Mouse (Mus musculus) megakaryocyte-erythroid progenitor cell, adult 5-6 weeks (primary cell): Measurements from ENCODE around the gene BC049762. TPM values are rescaled to one million over a fixed set of nuclear protein-coding genes. Genes with fewer than 3 reads are reported as not detected.
A peak's percentile ranks its signal among the peaks of the same experiment; 100 is the strongest.

Experiments
- ATAC-seq: replicated peaks from 2 replicates; pipeline ENCODE4 v1.8.0; 2016; ENCODE audit warnings: mild to moderate bottlenecking, inconsistent platforms; ENCODE audit not compliant: severe bottlenecking, poor library complexity, low FRiP score, low TSS enrichment
- total RNA-seq, 2 experiments: library from RNA; stranded (forward) in 1 of 2; stranded (reverse) in 1 of 2; fragments of 200-1000, 215-1000 nt in 1 of 2; fragments of >200 nt in 1 of 2; fragmentation: Nextera tagmentation in 1 of 2; gene quantifications; 2 replicates each; pipeline ENCODE4 v1.2.3; 2014 to 2017

The BC049762 gene
- not detected in 2 replicates for total RNA-seq (2014; fragmentation: Nextera tagmentation)
- total RNA-seq (2017) = not detected in 2 replicates

DNA sequence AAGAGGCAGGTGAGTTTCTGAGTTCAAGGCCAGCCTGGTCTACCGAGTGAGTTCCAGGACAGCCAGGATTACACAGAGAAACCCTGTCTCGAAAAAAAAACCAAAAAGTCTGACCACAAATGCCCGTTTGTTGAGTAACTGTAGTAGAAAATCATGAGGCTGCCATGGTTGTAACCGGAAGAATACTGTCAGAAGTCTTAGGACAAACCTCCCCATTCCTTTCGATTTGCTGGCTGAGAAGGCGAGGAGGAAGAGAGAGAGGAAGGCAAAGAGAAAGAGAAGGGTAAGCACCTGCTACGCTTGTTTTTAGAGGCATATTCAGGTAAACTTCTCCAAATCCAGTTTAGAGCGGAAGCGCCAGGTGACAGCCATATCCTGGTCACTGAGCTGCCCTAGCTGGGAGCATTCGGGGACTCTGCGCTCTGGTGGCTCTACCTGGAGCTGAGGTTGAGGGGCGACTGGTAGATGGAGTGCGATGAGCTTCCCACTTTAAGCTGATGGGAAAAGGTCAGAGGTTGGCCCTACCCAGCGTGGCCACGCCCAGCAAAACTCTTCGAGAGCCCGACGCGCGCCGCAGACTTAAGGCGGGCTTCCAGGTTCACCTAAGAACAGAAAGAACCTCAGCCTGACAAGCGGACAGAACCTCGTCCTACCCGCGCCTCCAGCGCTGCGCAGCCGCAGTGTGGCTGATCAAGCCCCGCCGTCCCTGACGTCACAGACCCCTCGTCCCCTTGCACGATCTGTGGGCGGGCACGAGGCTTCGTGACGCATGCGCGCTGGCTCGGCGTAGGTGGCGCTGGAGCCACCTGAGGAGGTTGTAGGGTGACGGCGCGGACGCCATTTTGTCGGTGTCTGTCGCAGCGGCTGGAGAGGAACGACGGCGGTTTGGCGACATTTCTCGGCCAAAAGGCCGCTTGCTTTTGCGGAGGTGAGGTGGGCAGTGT is at the start of gene BC049762:
Gene BC049762, minus strand, starts transcription at position 705 of the 944 bp plus-strand sequence.
- peak; percentile 95 for ATAC-seq

- no peak for ATAC-seq
Measured at GRCm38 (mm10) chr11:51311846-51312245, 49.0 kb upstream of the BC049762 start.

DNA sequence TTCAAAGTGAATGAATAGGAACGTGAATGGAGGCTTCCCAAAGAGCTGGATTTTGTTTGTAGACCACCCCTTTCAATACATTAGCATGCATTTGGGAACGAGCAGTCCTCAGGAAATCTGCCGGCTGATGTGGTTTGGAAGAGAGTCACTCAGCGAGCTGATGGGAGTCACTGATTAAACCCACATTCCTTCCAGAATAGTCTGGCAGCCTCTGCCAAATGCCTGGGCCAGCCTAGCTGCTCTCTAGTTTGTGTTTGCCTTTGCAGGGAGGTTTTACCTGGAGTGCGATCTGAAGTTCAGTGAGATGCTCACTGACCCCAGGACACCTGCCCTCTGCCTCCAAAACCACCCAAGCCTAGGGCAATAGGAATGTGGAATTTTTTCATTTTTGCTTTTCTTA is 45.5 kb upstream of the BC049762 start:
- ATAC-seq = no peak

GRCm38 (mm10) chr11:51303981-51304553 is 41.2 kb upstream of the BC049762 start:
- ATAC-seq = no peak

DNA sequence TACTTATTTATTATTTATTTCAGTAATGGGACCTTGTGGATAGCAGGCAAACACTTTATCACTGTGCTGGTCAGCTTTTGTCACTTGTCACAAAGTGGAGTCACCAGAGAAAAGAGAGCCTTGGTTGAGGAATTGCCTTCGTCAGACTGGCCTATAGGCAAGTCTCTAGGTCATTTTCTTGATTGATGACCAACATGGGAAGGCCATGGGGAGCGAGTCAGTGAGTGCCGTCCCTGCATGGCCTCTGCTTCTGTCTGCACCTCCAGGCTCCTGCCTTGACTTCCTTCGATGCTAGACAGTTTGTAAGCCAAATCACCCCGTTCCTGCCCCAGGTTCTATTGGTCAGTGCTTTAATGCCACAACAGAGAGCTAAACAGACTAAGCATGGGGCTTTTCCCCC is 39.5 kb upstream of the BC049762 start:
- ATAC-seq = no peak

DNA sequence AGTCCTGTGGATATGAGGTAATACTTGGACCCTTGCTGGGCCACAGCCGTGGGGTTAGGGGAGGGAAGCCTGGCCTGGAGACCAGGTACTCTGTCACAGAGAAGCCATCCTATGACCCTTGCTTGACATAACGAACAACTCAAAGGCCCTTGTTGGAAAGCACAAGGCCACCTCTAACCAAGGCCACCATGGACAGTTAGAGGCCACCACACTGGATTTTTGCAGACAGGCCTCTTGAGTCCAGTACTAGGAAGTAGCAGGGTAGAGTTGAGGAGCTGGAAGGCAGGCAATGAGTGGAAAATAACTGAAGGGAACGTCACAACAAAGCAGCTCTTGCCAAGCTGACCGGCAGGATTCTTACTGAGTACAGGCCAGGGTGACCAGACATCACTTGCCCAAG is 35.8 kb upstream of the BC049762 start:
- no peak for ATAC-seq

- ATAC-seq = no peak
Measured at GRCm38 (mm10) chr11:51295742-51296141, 32.9 kb upstream of the BC049762 start.

DNA sequence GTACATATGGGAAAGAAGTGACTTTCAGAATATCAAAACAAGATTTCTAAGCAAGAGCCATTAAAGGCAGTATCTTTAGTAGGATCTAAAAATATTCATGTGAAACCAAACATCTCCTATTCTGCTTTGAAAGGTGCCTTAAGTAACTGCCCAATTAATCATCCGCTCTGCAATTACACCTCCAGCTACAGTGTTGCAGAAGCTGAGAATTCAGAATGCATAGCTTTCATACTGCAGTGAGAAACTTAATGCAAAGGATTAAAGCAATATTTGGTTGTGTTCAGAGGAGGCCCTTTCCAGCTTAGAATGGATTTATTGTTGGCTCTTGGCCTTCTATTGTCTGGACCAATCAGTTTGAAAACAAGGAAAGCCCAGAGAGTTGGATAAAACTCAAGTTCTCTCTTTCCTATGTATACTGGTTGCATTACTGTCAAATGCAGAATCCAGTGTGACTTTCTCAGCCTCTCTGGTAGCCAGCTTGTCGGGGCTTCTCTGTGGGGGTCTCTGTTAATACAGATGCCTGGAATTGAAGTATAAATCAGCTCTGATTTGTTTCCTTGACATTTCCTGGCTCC is 31.2 kb upstream of the BC049762 start:
- no peak for ATAC-seq

DNA sequence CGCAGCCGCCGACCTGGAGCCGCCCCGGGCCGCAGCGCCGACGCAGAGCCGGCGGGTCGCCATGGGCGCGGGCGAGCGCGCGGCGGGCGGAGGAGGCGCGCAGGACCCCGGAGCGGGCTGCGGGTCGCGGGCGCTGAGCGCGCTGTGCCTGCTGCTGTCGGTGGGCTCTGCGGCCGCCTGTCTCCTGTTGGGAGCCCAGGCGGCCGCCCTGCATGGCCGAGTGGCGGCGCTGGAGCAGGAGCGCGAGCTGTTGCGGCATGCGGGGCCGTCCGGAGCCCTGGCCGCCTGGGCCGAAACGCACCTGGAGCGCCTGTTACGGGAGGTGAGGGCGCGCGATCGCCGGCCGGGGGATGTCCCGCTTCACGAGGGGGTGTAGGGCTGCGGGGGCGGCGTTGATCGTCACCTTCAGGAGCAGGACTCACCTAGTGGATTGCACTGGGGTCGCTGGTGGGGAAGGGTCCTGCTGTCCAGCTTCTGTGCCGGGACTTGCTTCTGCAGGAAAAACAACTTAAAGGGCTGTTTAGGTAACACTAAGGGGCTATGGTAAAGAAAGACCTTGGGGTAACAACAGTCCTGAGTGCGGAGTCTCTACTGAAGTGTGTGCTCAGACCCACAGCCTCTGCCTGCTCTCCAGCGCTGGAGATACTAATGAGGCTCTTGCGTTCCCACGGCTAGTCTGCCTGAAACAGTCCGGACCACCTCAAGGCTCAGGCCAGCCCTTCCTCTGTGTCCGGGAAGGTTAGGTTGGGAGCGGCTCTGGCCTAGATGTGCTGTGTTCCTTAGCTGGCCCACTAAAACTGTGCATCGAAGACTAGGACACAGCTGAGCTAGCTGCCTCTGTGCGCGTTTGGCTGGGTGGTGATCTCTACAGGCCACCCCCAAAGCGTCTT is 27.5 kb upstream of the BC049762 start:
- no peak for ATAC-seq

GRCm38 (mm10) chr11:51289564-51290041 is 26.8 kb upstream of the BC049762 start, which contains the start of gene Col23a1:
Gene Col23a1, plus strand, starts transcription at chr11:51289920.
- peak; percentile 60 for ATAC-seq

DNA sequence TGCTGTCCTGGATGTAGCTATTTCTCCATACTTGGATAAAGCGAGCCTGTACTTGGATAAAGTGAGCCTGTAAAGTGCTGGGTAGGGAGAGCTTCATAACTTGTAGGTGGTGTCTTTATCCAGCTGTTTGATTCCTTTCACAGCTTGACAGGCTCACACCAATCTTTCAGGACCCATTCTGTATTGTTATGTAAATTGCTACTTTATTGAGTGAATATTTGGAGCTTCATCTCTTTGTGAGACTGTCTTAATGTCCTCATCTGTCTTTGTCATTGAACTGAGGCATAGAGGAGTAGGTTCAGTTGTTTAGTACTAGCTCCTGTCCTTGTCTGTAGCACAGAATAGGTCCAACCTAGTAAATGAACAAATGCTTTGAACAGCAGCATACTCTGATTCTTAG is 11.6 kb upstream of the BC049762 start:
- no peak for ATAC-seq

DNA sequence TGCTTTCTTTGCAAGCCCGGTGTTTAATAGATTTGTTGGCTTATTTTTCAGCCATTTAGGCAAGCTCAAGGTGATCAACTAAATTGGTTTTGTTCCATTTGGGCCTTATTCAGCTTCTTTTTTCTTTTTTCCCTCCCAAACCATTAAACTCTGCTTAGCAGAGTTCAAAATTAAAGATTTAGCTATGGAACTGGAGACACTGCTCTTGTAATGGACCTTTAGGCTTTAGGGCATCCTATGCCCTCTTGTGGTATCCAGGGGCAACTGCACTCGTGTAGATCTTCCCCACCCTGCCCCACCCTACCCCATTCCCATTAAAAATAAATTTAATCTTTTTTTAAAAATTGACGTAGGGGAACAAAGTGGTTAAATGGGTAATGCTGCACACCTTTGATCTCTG is 2.5 kb upstream of the BC049762 start:
- no peak for ATAC-seq

DNA sequence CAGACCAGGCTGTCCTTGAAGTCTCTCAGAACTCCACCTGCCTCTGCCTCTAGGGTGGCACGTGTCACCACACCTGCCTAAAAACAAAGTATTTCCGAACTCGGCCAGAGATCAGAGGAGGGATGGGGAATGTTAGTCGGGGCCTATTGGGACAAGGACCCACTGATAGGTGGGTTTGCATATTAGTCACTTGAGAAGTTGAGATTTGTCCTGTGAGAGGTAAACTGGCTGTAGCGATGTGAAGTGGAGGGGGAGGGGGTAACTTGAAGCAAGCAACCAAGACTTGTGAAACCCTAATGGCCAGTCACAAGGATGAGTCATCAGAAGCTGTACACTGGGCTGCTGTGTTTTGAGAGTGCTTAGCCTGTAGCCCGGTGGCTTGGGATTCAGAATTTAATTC is 1.5 kb upstream of the BC049762 start:
- ATAC-seq = no peak

DNA sequence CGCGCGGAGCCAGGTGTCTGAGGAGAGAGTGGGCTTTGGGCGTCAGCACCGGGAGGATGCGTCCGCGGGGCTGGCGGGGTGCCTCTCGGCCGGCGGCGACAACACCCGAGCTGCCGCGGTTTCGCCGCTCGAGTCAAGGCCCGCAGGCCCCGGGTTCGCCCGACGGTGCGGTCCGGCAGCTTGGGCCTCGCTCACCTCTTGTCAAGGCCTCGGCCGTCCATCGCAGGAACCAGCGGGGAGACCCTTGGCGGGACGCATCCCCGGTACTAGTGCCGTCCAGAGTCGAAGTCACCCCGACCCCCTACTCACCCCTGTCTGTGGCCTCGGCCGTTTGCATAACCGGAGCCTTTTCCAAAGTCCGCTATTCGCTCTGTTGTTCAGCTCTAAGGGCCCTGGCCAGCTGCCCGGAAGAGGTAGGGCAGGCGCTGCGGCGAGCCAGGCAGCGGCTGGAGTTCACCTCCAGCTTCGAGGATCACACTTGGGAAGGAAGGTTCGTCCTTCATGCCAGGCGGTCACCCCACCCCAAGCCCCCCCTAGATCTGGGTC is 513 bp upstream of the BC049762 start:
- ATAC-seq = peak; percentile 24

DNA sequence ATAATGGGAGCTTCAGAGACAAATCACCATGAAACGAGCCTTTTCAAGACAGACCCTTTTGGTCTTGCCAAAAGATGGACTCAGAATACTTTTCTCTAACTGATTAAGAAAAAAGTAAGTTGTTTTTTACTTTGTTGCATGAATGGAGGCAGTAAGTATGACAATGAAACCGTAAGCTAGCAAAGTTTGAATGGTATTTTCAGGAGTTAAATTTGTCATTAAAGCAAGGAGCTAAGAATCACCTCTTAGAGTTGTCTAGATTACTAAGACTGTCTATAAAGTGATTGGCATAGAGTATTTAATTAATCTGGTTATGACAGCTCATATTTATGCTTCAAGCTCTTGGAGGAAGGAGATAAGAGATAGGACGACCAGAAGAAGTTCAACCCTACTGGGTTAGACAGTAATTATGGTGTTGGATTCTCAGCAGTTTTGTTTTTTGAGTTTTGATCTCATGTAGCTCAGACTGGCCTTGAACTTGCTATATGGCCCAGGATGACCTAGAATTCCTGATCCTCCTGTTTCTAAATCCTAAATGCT is 1.1 kb downstream of the BC049762 start, which contains the start of gene Clk4:
Gene Clk4, plus strand, starts transcription at position 51 of the 540 bp plus-strand sequence.
- peak; percentile 28; the same call in 1 of the 2 replicates for ATAC-seq

DNA sequence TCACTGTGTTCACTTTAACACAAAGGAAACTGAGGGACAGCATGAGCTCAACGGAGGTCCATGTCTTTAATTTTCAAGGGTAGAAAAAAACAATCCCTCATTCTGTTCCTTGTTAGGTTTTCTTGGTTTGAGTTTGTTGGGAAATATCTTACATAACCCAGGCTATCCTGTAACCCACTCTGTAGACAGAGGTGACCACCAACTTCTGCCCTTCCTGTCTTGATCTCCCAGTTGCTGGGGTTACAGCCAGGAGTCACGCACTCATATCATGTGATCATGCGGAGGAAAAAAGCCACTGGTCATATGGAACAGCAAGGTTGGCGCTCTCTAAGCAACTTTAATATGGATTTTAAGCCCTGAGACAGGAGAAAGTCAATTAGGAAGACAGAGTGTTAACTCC is 5.8 kb downstream of the BC049762 start:
- ATAC-seq = no peak

DNA sequence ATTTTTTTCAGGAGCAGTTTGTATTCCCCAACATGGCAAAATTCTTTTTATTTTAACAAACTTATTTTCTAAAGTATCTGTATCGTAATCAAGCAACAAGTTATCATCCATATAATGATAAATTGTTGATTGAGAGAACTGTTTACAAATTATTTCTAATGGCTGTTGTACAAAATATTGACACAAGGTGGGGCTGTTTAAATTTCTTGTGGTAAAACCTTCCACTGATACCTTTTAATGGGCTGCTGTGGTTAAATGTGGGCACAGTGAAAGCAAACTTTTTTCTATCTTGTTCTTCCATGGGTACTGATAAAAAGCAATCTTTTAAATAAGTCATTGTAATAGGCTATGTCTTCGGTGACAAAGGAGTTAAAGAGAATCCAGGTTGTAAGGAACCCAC is 19.9 kb downstream of the BC049762 start:
- ATAC-seq = no peak

DNA sequence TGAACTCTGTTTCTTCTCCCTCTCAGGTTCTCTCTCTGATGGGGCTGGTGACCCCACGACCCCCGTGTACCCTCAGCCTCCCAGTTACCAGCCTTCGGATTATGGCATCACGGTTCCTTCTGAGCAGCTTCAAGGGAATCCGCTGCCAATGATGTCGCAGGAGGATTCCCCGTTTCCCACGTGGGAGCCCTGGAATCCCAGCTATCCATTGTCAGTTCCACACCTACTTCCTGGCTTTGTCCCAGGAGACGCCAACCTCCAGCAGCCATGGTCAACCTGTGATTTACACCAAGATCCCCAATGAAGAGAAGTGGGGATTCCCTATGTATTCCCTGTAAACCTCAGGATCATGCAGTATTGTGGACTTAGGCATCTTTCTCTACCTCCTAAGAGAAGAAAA is 28.2 kb downstream of the BC049762 start:
- no peak for ATAC-seq

DNA sequence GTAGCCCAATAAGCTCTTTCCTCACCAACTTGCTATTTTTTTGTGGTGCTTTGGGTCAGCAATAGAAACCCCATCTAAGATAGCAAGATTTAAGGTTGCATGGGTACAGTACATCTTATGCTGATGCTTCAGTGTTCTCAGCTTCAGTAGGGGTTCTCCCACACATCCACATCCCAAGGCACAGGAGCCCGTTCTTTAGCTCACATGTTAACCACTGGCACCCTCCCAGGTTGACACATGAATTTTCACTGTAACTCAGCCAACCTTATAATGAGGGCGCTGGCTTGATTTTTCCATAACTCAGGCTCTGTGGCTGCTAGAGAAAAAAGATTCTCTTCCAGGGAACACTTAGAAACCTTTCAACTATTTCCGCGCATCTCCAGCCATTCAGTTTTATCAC is 35.7 kb downstream of the BC049762 start:
- no peak for ATAC-seq
